Mouse (Mus musculus) bone marrow macrophage, adult 2 months (primary cell): ENCODE measurements around the gene Daam2. TPM values are rescaled to one million over a fixed set of nuclear protein-coding genes. Genes with fewer than 3 reads are reported as not detected.

Experiments used
- H3K27ac ChIP-seq: 2 replicates; pipeline ENCODE4 v1.5.1; 2012; ENCODE audit warnings: low read depth, low read length; ENCODE audit not compliant: insufficient read depth
- H3K4me1 ChIP-seq: 2 replicates; pipeline ENCODE4 v1.6.1; 2012; ENCODE audit warnings: low read length; ENCODE audit not compliant: control insufficient read depth, insufficient read depth
- H3K4me3 ChIP-seq: 2 replicates; pipeline ENCODE4 v1.5.1; 2012; ENCODE audit warnings: mild to moderate bottlenecking, low read length, moderate library complexity; ENCODE audit not compliant: insufficient read depth
- CTCF ChIP-seq: IDR thresholded peaks from 2 replicates; pipeline ENCODE4 v1.5.1; 2012; ENCODE audit warnings: low read depth, mild to moderate bottlenecking, low read length, moderate library complexity
- POLR2A ChIP-seq: IDR thresholded peaks from 2 replicates; pipeline ENCODE4 v1.6.1; 2012; ENCODE audit warnings: mild to moderate bottlenecking, low read depth, low read length, borderline replicate concordance
- polyA plus RNA-seq: library from polyadenylated mRNA; stranded (reverse); fragments of >200 nt; gene quantifications from 2 replicates; pipeline ENCODE4 v1.2.4, GENCODE M21; 2012; ENCODE audit not compliant: missing spikeins, insufficient read depth, insufficient read length

Gene Daam2
- polyA plus RNA-seq, 1 experiment: not detected

- peak overlapping the region; percentile 92 for H3K4me3 ChIP-seq
- peaks cover 43% of the 10 kb centered on the region for H3K4me1 ChIP-seq
- H3K27ac ChIP-seq: peak overlapping the region; percentile 80
- no peak for TF ChIP-seq CTCF
- TF ChIP-seq POLR2A: no peak
Observed at GRCm38 (mm10) chr17:49428751-49429415, 135.3 kb downstream of the Daam2 start.

- TF ChIP-seq POLR2A (peak; percentile 69; the same call in 1 of the 2 replicates), CTCF (no peak)
- Histone ChIP-seq H3K4me3 (peak within 1 kb of the TSS; percentile 92), H3K27ac (peak within 1 kb of the TSS; percentile 80), H3K4me1 (peaks cover 37% of the 10 kb centered on the region)
Observed at GRCm38 (mm10) chr17:49428239-49428688, 135.9 kb downstream of the Daam2 start, which contains the start of gene Mocs1. Mocs1 (plus strand) TSS chr17:49428362.

- no peak overlapping the region for H3K27ac ChIP-seq
- H3K4me1 ChIP-seq: peaks cover 33% of the 10 kb centered on the region
- TF ChIP-seq POLR2A: no peak
- no peak for TF ChIP-seq CTCF
- H3K4me3 ChIP-seq: no peak overlapping the region; the same call in 1 of the 2 replicates
Observed at GRCm38 (mm10) chr17:49427631-49428238, 136.4 kb downstream of the Daam2 start.

- H3K4me1 ChIP-seq: peaks cover 17% of the 10 kb centered on the region
- H3K27ac ChIP-seq: no peak overlapping the region
- no peak overlapping the region for H3K4me3 ChIP-seq
- TF ChIP-seq POLR2A: no peak
- no peak for TF ChIP-seq CTCF
Observed at GRCm38 (mm10) chr17:49423872-49424271, 140.3 kb downstream of the Daam2 start.

GRCm38 (mm10) chr17:49423067-49423325 is 141.1 kb downstream of the Daam2 start:
- no peak overlapping the region for H3K27ac ChIP-seq
- H3K4me3 ChIP-seq: no peak overlapping the region
- no peak for TF ChIP-seq CTCF
- no peak for TF ChIP-seq POLR2A
- H3K4me1 ChIP-seq: peaks cover 17% of the 10 kb centered on the region

DNA sequence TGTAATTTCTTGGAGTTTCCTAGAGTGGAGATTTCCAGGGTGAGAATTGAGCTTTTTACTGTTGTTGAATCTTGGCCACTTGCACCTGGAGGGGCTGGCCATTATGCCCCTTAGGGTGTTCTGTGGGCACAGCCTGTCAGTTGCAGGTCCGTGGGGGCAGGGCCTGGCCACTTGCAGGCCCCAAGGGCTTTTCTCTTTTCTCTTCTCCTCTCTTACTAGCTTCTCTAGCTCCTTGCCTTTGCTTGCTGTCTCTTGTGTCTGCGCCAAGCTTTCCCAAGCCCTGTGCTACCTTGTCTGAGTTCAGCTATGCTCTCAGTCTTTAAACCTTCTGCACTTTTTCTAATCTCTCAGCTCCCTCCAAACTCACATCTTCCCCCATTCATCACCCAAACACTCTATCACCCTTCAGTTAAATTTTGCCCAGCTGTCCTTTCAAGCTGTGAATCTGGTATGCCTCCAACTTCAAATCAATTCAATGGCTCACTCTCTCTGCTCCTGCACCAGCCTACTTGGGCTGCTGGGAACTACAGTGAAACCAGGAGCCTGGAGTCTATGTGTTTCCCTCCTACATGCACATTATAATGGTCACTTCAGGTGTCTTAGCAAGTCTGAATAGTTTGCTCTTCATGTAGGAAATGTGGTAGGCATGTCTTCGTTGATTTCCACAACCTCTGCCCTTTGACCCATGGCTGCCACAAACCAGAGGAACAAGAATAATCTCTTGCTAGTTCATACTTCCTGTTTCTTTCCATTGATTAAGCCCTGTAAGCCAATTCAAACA is 141.7 kb downstream of the Daam2 start:
- no peak for TF ChIP-seq CTCF
- no peak for TF ChIP-seq POLR2A
- H3K4me1 ChIP-seq: peaks cover 13% of the 10 kb centered on the region
- no peak overlapping the region for H3K4me3 ChIP-seq
- H3K27ac ChIP-seq: 0 out of 2 replicates have a peak overlapping the region, but pooled peaks have one; percentile 19

- TF ChIP-seq POLR2A (no peak), CTCF (no peak)
- H3K4me1 ChIP-seq: peaks cover 13% of the 10 kb centered on the region
- no peak overlapping the region for H3K27ac ChIP-seq
- no peak overlapping the region for H3K4me3 ChIP-seq
Observed at GRCm38 (mm10) chr17:49419813-49420212, 144.3 kb downstream of the Daam2 start.

- TF ChIP-seq POLR2A (no peak), CTCF (no peak)
- no peak overlapping the region for H3K4me3 ChIP-seq
- H3K27ac ChIP-seq: no peak overlapping the region
- no peaks in the 10 kb centered on the region for H3K4me1 ChIP-seq
Observed at GRCm38 (mm10) chr17:49416228-49416627, 147.9 kb downstream of the Daam2 start.

DNA sequence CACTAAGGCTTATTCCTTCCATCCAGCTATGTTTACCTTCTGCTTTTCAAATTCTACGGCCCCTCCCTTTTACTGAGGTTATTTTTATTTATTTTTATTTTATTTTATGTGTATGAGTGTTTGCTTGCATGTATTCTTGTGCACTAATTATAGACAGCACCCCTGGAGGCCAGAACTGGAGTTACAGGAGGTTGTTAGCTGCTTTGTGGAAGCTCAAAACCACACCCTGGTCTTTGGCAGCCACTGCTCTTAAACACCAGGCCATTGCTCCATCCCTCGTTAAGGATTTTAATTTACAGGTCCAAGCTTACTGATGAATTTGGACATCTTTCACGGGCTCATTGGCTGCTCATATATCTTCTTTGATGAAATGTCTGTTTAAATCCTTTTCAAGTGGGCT is 150.6 kb downstream of the Daam2 start:
- TF ChIP-seq POLR2A: no peak
- no peak for TF ChIP-seq CTCF
- no peaks in the 10 kb centered on the region for H3K4me1 ChIP-seq
- H3K4me3 ChIP-seq: no peak overlapping the region
- H3K27ac ChIP-seq: no peak overlapping the region

DNA sequence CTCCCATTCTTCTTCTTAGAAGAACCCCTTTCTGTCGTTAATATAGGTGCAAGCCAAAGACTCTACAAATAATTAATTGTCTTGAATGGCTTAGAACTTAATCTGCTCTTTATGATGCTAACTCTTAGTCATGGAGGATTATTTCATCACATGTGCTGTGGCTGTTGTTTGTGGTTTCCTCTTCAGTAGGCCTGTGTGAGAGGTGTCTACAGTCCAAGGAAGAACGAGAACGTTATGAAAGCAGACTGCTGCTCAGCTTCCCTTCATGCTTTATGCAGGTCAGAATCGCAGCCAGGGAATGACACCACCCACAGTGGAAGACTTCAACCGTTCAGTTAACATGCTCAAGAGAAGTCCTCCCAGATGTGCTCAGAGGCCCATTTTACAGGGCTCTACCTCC is 151.2 kb downstream of the Daam2 start:
- no peak for TF ChIP-seq CTCF
- no peak for TF ChIP-seq POLR2A
- H3K4me1 ChIP-seq: no peaks in the 10 kb centered on the region
- no peak overlapping the region for H3K27ac ChIP-seq
- no peak overlapping the region for H3K4me3 ChIP-seq

Other genes with a start within 250 kb of the Daam2 start
- 34.5 and 35.0 TPM in 2 replicates for gene Mocs1, start 136.0 kb downstream of the Daam2 start, polyA plus RNA-seq
- not detected in 2 replicates for gene Kif6, start 50.8 kb upstream of the Daam2 start, polyA plus RNA-seq